Mouse (Mus musculus): ENCODE measurements around the gene Litaf. TPM values are rescaled to one million over a fixed set of nuclear protein-coding genes. Genes with fewer than 3 reads are reported as not detected.

Litaf gene
- total RNA-seq, 2 experiments from 2014 or later: 12.4 to 13.2 TPM

DNA sequence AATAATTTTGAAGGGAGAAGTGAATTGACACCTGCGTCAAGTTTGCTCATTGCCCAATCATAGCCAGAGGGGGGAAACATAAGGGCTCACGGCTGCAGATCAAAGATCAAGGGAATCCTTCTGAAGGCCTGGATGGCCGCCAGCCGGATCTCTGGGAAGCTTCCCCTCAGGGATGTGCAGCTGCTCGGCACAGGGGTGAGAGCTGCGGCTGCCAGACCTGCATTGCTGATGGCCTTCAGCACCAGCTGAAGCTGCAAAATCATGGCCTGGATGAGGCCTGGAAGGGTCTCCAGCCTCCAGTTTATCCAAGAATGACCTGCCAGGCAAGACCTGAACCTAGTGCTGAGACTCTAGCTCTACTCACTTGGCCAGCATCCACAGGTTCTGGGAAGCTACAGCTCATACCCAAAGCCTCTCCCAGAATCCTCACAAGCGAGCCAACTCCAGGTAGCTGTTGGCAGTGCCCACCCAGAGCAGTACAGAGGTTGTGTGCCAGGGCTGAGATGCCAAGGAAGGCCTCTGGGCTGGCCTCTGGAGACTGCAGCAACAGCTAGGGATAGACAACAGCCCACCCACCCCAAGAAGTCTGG, 140.3 kb downstream of the Litaf start:
- peak; percentile 25 to 40 for DNase-seq (ENCODE audit: low spot score in 2 of 2)

DNA sequence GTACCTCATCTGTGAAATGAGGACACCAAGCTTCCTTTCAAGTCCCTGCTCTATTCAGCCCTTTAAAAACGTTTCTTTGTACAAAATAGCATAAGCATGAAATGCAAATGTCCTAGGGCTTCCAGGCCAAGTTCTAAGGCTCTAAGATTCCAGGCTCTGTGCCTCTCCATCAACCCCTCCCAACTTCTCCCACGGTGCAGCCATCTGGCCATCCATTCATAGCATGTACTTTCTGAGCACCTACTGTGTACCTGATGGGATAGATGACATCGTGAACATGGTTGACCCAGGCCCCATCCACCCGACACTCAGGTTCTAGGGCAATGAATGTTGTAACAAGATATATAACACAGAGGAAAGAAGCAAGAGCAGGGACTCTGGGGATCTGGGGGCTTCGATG, 142.4 kb downstream of the Litaf start:
- DNase-seq (ENCODE audit: low spot score in 2 of 2): no peak

DNA sequence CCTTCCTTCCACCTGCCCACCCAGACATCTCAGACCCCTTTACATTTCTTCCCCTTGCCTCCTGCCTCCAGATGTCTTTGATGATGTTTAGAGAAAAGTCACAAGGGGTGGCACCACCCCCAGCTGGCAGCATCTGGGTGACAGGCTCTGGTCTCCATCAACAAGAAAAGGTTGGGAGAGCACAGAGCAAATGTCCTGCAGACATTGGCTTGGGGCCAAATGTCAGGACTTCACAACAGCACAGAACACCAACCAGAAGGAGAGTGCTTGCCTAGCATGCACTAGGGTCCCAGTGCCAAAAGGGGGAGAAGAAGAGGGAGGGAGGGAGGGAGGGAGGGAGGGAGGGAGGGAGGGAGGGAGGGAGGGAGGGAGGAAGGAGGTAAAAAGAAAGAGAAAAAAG, 146.1 kb downstream of the Litaf start:
- no peak for DNase-seq (ENCODE audit: low spot score in 2 of 2)

DNA sequence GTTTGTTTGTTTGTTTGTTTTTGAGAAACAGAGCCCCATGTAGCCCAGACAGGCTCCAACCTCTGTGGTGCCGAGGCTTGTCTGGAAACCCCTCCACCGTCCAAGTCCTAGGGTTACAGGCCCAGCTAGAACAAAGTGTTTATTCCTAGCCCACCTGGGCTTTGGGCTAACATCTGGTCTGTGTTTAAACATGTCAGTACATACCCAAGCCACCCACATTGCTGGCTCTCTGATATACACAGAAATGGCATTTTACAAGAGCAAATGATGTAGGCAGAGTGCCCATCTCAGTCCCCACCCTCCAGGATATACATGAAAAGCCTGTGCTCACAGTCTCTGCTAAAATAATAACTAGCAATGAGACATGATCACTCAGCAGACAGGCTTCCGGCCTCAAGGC, 149.7 kb downstream of the Litaf start:
- DNase-seq (ENCODE audit: low spot score in 2 of 2): no peak

GRCm38 (mm10) chr16:10915066-10915465, 150.9 kb downstream of the Litaf start:
- DNase-seq (ENCODE audit: low spot score in 2 of 2): no peak

DNA sequence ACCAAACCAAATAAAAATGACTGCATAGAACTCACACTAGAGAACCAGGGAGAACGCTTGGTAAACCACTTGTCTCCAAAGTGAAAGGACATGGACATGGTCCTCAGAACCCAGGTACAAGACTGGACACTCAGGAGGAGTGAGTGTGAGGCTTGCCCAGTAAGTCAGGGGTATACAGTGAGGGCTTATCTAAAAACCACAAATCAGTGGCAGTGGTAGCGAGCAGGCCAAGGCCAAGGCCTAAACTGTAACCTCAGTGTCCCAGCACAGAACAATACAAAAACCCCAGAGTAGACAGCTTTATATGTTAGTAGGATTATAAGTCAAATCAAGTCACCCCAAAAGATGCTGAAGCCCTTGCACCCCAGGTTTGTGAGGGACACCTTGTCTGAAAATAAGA, 154.9 kb downstream of the Litaf start:
- DNase-seq (ENCODE audit: low spot score in 2 of 2): no peak

- no peak for DNase-seq (ENCODE audit: low spot score in 2 of 2)
These were observed 155.4 kb downstream of the Litaf start for GRCm38 (mm10) chr16:10910541-10910940.

Small RNA genes lying within 50 kb of the gene (microRNA-seq; reads per million reads assigned to microRNA genes)
- 0 reads per million in 2 experiments for gene Gm26268

Other genes with a start within 250 kb of the Litaf start
- gene Rmi2, start 231.1 kb downstream of the Litaf start, total RNA-seq (2021): under 1 TPM; 0.29 to 0.48 TPM
- 100 to 1,000 TPM; 214 to 235 TPM for gene Snn, start 5.2 kb downstream of the Litaf start, total RNA-seq (2021)
- gene Txndc11, start 68.5 kb upstream of the Litaf start, total RNA-seq (2021): 10 to 100 TPM; 36.5 to 39.1 TPM
- gene Zc3h7a, start 110.2 kb upstream of the Litaf start, total RNA-seq (2021): 10 to 100 TPM; 66.6 to 79.4 TPM
- gene Rsl1d1, start 137.2 kb upstream of the Litaf start, total RNA-seq (2021): 10 to 100 TPM; 58.0 to 62.6 TPM
- 100 to 1,000 TPM; 101 to 107 TPM for gene Gspt1, start 188.2 kb upstream of the Litaf start, total RNA-seq (2021)
- gene Tnfrsf17, start 247.7 kb upstream of the Litaf start, total RNA-seq (2021): not detected

Data from layer of hippocampus, postnatal 10 days (tissue).